Mouse (Mus musculus): ENCODE results near the gene Ncmap. TPM values are rescaled to one million over a fixed set of nuclear protein-coding genes. Genes with fewer than 3 reads are reported as not detected.

Ncmap gene
- total and polyA plus RNA-seq, 3 experiments: 0.15 to 0.28 TPM; not detected in 1

- DNase-seq: peak; percentile 100
These were observed 44.8 kb downstream of the Ncmap start, which contains the start of gene Srrm1 for GRCm38 (mm10) chr4:135353066-135353793. Gene Srrm1, minus strand, starts transcription at chr4:135353321.

GRCm38 (mm10) chr4:135352326-135353065 lies 45.5 kb downstream of the Ncmap start:
- no peak for DNase-seq

GRCm38 (mm10) chr4:135337376-135337942 lies 60.6 kb downstream of the Ncmap start:
- no peak for DNase-seq

- no peak for DNase-seq
These were observed 62.0 kb downstream of the Ncmap start for GRCm38 (mm10) chr4:135336023-135336357.

GRCm38 (mm10) chr4:135335327-135336022 lies 62.6 kb downstream of the Ncmap start:
- DNase-seq: no peak

GRCm38 (mm10) chr4:135326469-135326868 lies 71.6 kb downstream of the Ncmap start:
- DNase-seq: no peak

- no peak for DNase-seq
These were observed 72.0 kb downstream of the Ncmap start for GRCm38 (mm10) chr4:135326046-135326445.

GRCm38 (mm10) chr4:135323021-135323420 lies 75.0 kb downstream of the Ncmap start:
- DNase-seq: no peak

Small RNA genes within 50 kb of the gene (microRNA-seq; reads per million reads assigned to microRNA genes)
- gene Mir700: 139 to 233 reads per million in 2 experiments

Other genes starting within 250 kb of the Ncmap start
- gene Clic4, start 125.4 kb downstream of the Ncmap start, total RNA-seq (2021): 100 to 1,000 TPM in 1 of 2 experiments, 10 to 100 TPM in 1; 80.4 to 120 TPM
- 42.2 and 42.7 TPM in 2 replicates for gene Clic4, start 125.4 kb downstream of the Ncmap start, polyA plus RNA-seq (2012; rRNA removed)
- 100 to 1,000 TPM; 107 to 122 TPM for gene Srrm1, start 44.9 kb downstream of the Ncmap start, total RNA-seq (2021)
- 19.4 and 23.2 TPM in 2 replicates for gene Srrm1, start 44.9 kb downstream of the Ncmap start, polyA plus RNA-seq (2012; rRNA removed)
- gene Rcan3, start 35.6 kb upstream of the Ncmap start, total RNA-seq (2021): 10 to 100 TPM; 12.1 to 24.4 TPM
- gene Rcan3, start 35.6 kb upstream of the Ncmap start, polyA plus RNA-seq (2012; rRNA removed): 13.1 and 15.7 TPM in 2 replicates
- under 1 TPM; 0.32 to 0.41 TPM for gene Stpg1, start 96.6 kb upstream of the Ncmap start, total RNA-seq (2021)
- 0.35 and 0.65 TPM in 2 replicates for gene Stpg1, start 96.6 kb upstream of the Ncmap start, polyA plus RNA-seq (2012; rRNA removed)
- gene Nipal3, start 96.8 kb upstream of the Ncmap start, total RNA-seq (2021): 10 to 100 TPM; 16.0 to 24.6 TPM
- 15.2 and 21.6 TPM in 2 replicates for gene Nipal3, start 96.8 kb upstream of the Ncmap start, polyA plus RNA-seq (2012; rRNA removed)
- under 1 TPM in 1 of 2 experiments, not detected in 1; 0.10 TPM for gene Grhl3, start 175.4 kb upstream of the Ncmap start, total RNA-seq (2021)
- gene Grhl3, start 175.4 kb upstream of the Ncmap start, polyA plus RNA-seq (2012; rRNA removed): not detected in 2 replicates

Measured in adrenal gland, adult 2 months (tissue).